Mouse (Mus musculus): ENCODE data around the gene Eipr1. TPM values are rescaled to one million over a fixed set of nuclear protein-coding genes. Genes with fewer than 3 reads are reported as not detected.

Eipr1 gene
- polyA plus RNA-seq, 3 experiments from 2014 or later, result 27.4 to 36.6 (median 33.7) TPM

- ATAC-seq, result no peak
Observed at GRCm38 (mm10) chr12:28823518-28823917, 71.9 kb downstream of the Eipr1 start.

- ATAC-seq, result peak; percentile 70
Observed at GRCm38 (mm10) chr12:28829502-28829901, 77.9 kb downstream of the Eipr1 start.

- ATAC-seq, result no peak
Observed at GRCm38 (mm10) chr12:28830471-28830870, 78.9 kb downstream of the Eipr1 start.

- no peak for ATAC-seq
Observed at GRCm38 (mm10) chr12:28831066-28831733, 79.6 kb downstream of the Eipr1 start.

- ATAC-seq, result peak; percentile 85
Observed at GRCm38 (mm10) chr12:28834266-28834665, 82.7 kb downstream of the Eipr1 start.

GRCm38 (mm10) chr12:28835683-28836082 is 84.1 kb downstream of the Eipr1 start:
- peak; percentile 72 for ATAC-seq

- ATAC-seq, result no peak
Observed at GRCm38 (mm10) chr12:28838268-28838667, 86.7 kb downstream of the Eipr1 start.

GRCm38 (mm10) chr12:28838971-28839370 is 87.4 kb downstream of the Eipr1 start:
- ATAC-seq, result no peak

- no peak for ATAC-seq
Observed at GRCm38 (mm10) chr12:28841179-28841698, 89.6 kb downstream of the Eipr1 start.

- peak; percentile 54 for ATAC-seq
Observed at GRCm38 (mm10) chr12:28845811-28846210, 94.2 kb downstream of the Eipr1 start.

- no peak for ATAC-seq
Observed at GRCm38 (mm10) chr12:28847401-28847800, 95.8 kb downstream of the Eipr1 start.

- no peak for ATAC-seq
Observed at GRCm38 (mm10) chr12:28848726-28849612, 97.4 kb downstream of the Eipr1 start.

- ATAC-seq, result no peak
Observed at GRCm38 (mm10) chr12:28859495-28860263, 108.1 kb downstream of the Eipr1 start.

GRCm38 (mm10) chr12:28860264-28860560 is 108.6 kb downstream of the Eipr1 start:
- ATAC-seq, result no peak

- no peak for ATAC-seq
Observed at GRCm38 (mm10) chr12:28863260-28863659, 111.7 kb downstream of the Eipr1 start.

- ATAC-seq, result no peak
Observed at GRCm38 (mm10) chr12:28866121-28866520, 114.5 kb downstream of the Eipr1 start.

- ATAC-seq, result no peak
Observed at GRCm38 (mm10) chr12:28868794-28869193, 117.2 kb downstream of the Eipr1 start.

- no peak for ATAC-seq
Observed at GRCm38 (mm10) chr12:28872271-28872670, 120.7 kb downstream of the Eipr1 start.

GRCm38 (mm10) chr12:28874781-28875251 is 123.2 kb downstream of the Eipr1 start:
- ATAC-seq, result no peak

- no peak for ATAC-seq
Observed at GRCm38 (mm10) chr12:28875471-28875870, 123.9 kb downstream of the Eipr1 start.

GRCm38 (mm10) chr12:28880471-28880870 is 128.9 kb downstream of the Eipr1 start:
- no peak for ATAC-seq

- no peak for ATAC-seq
Observed at GRCm38 (mm10) chr12:28887712-28888111, 136.1 kb downstream of the Eipr1 start.

Data from inflammation-experienced regulatory T-cells, adult 6 months (primary cell).